Mouse (Mus musculus) Patski (cell line): ENCODE results near the gene Ptpn7. TPM values are rescaled to one million over a fixed set of nuclear protein-coding genes. Genes with fewer than 3 reads are reported as not detected.
"Not testable (repeated sequence)": the region's sequence is repeated elsewhere in the genome, so short reads cannot be mapped to it uniquely, and the experiment has no call there.

Experiments
- ATAC-seq: fragments of 100-300 bp; one replicate; pipeline ENCODE4 v1.8.0; 2021
- CTCF ChIA-PET: fragments of 350-600 bp; sonication (Branson Sonifier 250); formaldehyde crosslinking; loops from one replicate; lab custom pipeline; 2022; ENCODE audit warnings: inconsistent platforms; lab: Charles Lee
- POLR2A ChIA-PET: fragments of 350-600 bp; sonication (Branson Sonifier 250); formaldehyde crosslinking; loops from one replicate; lab custom pipeline; 2022; ENCODE audit warnings: antibody characterized with exemption, inconsistent platforms; lab: Charles Lee
- DNase-seq: peaks from one replicate; pipeline ENCODE4 v3.0.0-alpha.2; 2011; ENCODE audit warnings: low read depth, low spot score
- H3K27me3 ChIP-seq: fragments of 371-371 bp; one replicate; pipeline ENCODE4 v1.5.1; 2021
- CTCF ChIP-seq: fragments of 100-300 bp; IDR thresholded peaks from one replicate; pipeline ENCODE4 v1.5.1; 2021
- in situ Hi-C: fragments of 300-500 bp; cut with MboI; formaldehyde crosslinking; loops from 3 replicates; pipeline ENCODE4 v1.11.1; 2018; ENCODE audit warnings: low pct_unique_long_range_greater_than_20kb, mixed read lengths
- polyA plus RNA-seq: library from polyadenylated mRNA; unstranded; gene quantifications from one replicate; pipeline ENCODE4 v1.2.3, GENCODE M21; 2021

Gene Ptpn7
- polyA plus RNA-seq, 1 experiment from 2014 or later: 0.19 TPM

GRCm38 (mm10) chr1:135100400-135100799 lies 32.1 kb upstream of the Ptpn7 start:
- CTCF ChIA-PET: interaction anchor here (1.2 kb wide), 1 partner anchor 9 kb away, joined by 3 read pairs; no protein-coding TSS in a partner anchor
- in situ Hi-C loops: no loop called here
- DNase-seq (no peak), ATAC-seq (no peak)
- POLR2A ChIA-PET: no interaction called here
- H3K27me3 ChIP-seq: no peaks in the 10 kb centered on the region
- no peak for TF ChIP-seq CTCF

DNA sequence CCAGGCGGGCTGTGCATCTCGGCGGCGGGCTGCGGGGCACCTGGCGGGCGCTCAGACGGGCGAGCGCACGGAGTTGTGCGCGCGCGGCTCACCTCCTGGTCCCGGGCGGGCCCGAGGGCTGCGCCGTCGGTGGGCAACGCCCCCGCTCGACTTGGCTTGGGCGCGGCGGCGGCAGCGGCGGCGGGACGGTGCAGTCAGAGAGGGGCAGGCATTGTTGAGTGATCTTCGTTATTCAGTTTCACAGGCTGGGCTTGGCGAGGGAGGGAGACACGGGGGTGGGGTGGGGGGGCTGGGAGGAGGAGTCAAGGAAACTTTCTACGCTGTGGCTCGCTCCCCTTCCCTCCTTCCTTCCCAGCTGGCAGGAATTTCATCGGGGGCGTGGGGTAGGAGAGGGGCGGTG lies 27.4 kb upstream of the Ptpn7 start, which contains the start of gene Lgr6:
Gene Lgr6 (minus strand): TSS at position 153 of the 400 bp plus-strand sequence.
- CTCF ChIA-PET: interaction anchor here (1.3 to 4.1 kb wide), 4 partner anchors 79 to 144 kb away, joined by 3 to 40 read pairs (median 6); partner anchors contain the start of gene Ube2t
- POLR2A ChIA-PET: no interaction called here
- TF ChIP-seq CTCF: no peak
- H3K27me3 ChIP-seq: no peaks in the 10 kb centered on the region
- ATAC-seq (no peak), DNase-seq (no peak)
- in situ Hi-C loops: loop anchor here (5.0 kb wide), 1 partner anchor 118 kb away; no protein-coding TSS in a partner anchor

DNA sequence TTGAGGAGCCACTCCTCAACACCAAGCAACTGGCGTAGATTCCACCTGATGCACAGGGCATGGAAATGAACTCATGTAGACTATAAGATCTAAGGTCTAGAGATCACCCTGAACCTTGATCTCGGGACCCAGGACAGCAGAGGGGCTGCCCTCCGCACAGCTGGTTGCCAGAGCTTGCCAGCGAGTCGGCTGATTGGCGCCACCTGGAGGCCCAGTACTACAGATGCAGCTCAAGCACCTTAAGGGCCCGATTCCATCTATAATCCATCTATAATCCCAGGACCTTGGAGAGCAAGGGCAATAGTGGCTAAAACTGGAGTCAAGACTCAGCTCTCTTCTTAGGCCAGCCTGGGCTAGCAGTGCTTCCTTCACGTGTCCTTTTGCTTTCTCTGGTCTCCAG lies 26.5 kb upstream of the Ptpn7 start:
- ChIA-PET POLR2A (no interaction called here), CTCF (interaction anchor here (0.8 to 9.0 kb wide), 11 partner anchors 25 to 145 kb away, joined by 3 to 106 read pairs (median 5); partner anchors contain the start of genes Ptpn7 and Ube2t)
- ATAC-seq: no peak
- DNase-seq: no peak
- no peak for TF ChIP-seq CTCF
- no peaks in the 10 kb centered on the region for H3K27me3 ChIP-seq
- in situ Hi-C loops: loop anchor here (5.0 kb wide), 1 partner anchor 119 kb away; no protein-coding TSS in a partner anchor

DNA sequence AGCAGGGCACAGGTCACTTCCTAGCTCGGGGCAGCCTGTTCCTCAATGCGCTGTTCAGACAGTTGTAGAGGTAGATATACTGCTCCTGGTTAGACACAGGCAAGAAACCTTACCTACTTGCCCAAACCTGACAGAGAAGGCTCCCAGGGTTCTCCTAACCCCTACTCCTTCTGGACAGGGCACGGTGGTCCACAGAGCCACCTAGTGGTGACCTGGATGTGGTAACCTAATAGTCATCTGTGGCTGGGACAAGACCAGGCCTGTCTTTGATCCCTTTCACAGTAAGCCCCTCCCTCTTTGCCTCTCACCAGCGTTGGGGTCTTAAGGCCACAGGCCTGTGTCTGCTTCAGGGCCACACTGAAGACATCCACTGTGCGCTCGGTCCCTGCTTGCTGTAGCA lies 23.9 kb upstream of the Ptpn7 start:
- no peak for TF ChIP-seq CTCF
- no peak for ATAC-seq
- ChIA-PET CTCF (interaction anchor here (0.8 to 9.0 kb wide), 6 partner anchors 23 to 137 kb away, joined by 3 to 106 read pairs (median 10); partner anchors contain the start of gene Ptpn7), POLR2A (no interaction called here)
- in situ Hi-C loops: loop anchor here (5.0 kb wide), 1 partner anchor 121 kb away; no protein-coding TSS in a partner anchor
- DNase-seq: no peak
- no peaks in the 10 kb centered on the region for H3K27me3 ChIP-seq

DNA sequence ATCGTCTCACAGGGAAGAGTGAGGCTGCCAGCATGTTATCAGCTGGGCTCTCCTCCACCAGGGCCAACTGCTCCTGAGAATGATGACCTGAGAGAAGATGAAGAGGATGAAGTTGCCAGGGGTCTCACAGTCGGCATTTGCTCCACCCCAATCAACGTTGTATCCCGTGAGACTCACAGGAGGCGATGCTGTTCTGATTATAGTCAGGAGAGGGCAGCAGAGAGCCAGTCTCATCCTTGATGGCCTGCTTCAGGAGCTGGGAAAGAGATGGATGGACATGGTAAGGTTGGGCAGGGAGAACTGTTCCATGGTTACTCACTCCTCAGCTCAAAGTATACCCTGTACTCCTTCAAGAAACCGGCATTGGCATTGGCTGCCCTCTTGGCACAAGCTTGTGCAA lies 22.4 kb upstream of the Ptpn7 start:
- no peaks in the 10 kb centered on the region for H3K27me3 ChIP-seq
- in situ Hi-C loops: no loop called here
- no peak for TF ChIP-seq CTCF
- ChIA-PET POLR2A (interaction anchor here (0.5 to 1.1 kb wide), 3 partner anchors 20 to 35 kb away, joined by 3 read pairs; partner anchors contain the start of gene Ptpn7), CTCF (interaction anchor here (0.7 to 9.0 kb wide), 15 partner anchors 12 to 259 kb away, joined by 3 to 106 read pairs (median 4); partner anchors contain the start of genes Ptpn7 and Ube2t)
- DNase-seq (no peak), ATAC-seq (no peak)

GRCm38 (mm10) chr1:135111271-135111670 lies 21.2 kb upstream of the Ptpn7 start:
- ATAC-seq, DNase-seq, POLR2A ChIA-PET, in situ Hi-C loops, H3K27me3 ChIP-seq: not testable (repeated sequence)
- CTCF ChIA-PET: interaction anchor here (1.1 to 9.0 kb wide), 6 partner anchors 13 to 149 kb away, joined by 3 to 106 read pairs (median 5); partner anchors contain the start of genes Ptpn7 and Ube2t

GRCm38 (mm10) chr1:135112661-135113060 lies 19.8 kb upstream of the Ptpn7 start:
- no peak for DNase-seq
- POLR2A ChIA-PET: interaction anchor here (1.3 kb wide), 1 partner anchor 9 kb away, joined by 5 read pairs; no protein-coding TSS in a partner anchor
- CTCF ChIA-PET: interaction anchor here (1.2 to 9.0 kb wide), 4 partner anchors 9 to 122 kb away, joined by 3 to 106 read pairs (median 16); partner anchors contain the start of gene Ptpn7
- peak; percentile 63 for ATAC-seq
- no peak for TF ChIP-seq CTCF
- in situ Hi-C loops: no loop called here
- peaks cover 2% of the 10 kb centered on the region for H3K27me3 ChIP-seq

GRCm38 (mm10) chr1:135124573-135125363 lies 7.7 kb upstream of the Ptpn7 start:
- TF ChIP-seq CTCF: no peak
- in situ Hi-C loops: no loop called here
- CTCF ChIA-PET: interaction anchor here (0.7 to 12.5 kb wide), 5 partner anchors 9 to 15 kb away, joined by 3 to 106 read pairs (median 4); no protein-coding TSS in a partner anchor
- POLR2A ChIA-PET: no interaction called here
- DNase-seq (no peak), ATAC-seq (no peak)
- no peaks in the 10 kb centered on the region for H3K27me3 ChIP-seq

GRCm38 (mm10) chr1:135125990-135126389 lies 6.5 kb upstream of the Ptpn7 start:
- ChIA-PET POLR2A (no interaction called here), CTCF (interaction anchor here (3.2 to 12.5 kb wide), 2 partner anchors 11 to 16 kb away, joined by 12 to 106 read pairs; no protein-coding TSS in a partner anchor)
- DNase-seq: no peak
- in situ Hi-C loops: no loop called here
- ATAC-seq: no peak
- no peaks in the 10 kb centered on the region for H3K27me3 ChIP-seq
- no peak for TF ChIP-seq CTCF

DNA sequence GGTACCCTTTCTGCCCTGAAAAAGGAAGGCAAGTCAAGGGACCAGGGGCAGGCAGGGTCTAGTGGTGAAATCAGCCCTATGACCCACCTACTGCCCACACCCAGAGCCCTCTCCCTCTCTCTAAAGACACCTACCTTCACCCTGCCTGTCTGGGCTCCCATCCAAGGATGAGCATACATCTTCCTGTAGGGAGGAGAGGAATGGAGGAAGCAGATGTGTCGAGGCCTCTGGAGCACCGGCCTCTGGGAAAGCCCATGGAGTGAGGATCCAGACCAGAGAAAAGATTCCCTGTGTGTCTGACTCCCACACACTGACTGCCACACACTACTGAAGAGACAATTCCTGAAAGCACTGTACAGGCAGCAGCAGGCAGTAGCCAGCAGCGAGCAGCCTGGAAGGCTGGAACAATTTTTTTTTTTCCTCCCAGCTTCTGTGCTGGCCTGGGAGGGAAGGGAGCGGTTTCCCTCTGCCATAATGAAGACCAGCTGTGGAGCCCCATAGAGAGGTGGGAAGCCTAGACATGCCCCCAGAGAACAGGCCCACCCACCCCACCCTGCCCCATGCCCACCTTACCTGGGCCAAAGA lies 6.0 kb upstream of the Ptpn7 start:
- ATAC-seq (no peak), DNase-seq (no peak)
- in situ Hi-C loops: no loop called here
- no peaks in the 10 kb centered on the region for H3K27me3 ChIP-seq
- CTCF ChIA-PET: interaction anchor here (3.2 to 12.5 kb wide), 2 partner anchors 10 to 16 kb away, joined by 12 to 106 read pairs; no protein-coding TSS in a partner anchor
- no peak for TF ChIP-seq CTCF
- POLR2A ChIA-PET: no interaction called here
